Mouse (Mus musculus): ENCODE results near the gene Bckdha. TPM values are rescaled to one million over a fixed set of nuclear protein-coding genes. Genes with fewer than 3 reads are reported as not detected.

Bckdha gene
- 10 to 100 TPM; 30.2 to 65.1 TPM for polyA plus RNA-seq (2012; fragmentation: generic; extraction: Trizol)

GRCm38 (mm10) chr7:25658657-25659472 lies at the start of gene Bckdha, which contains the start of gene Exosc5:
Gene Bckdha, minus strand, starts transcription at chr7:25658981.
Gene Exosc5, plus strand, starts transcription at chr7:25659164.

GRCm38 (mm10) chr7:25686680-25687531 lies 28.1 kb upstream of the Bckdha start, which contains the start of gene Tgfb1:
Gene Tgfb1, plus strand, starts transcription at chr7:25687002.

GRCm38 (mm10) chr7:25680514-25681258 lies 21.9 kb upstream of the Bckdha start, which contains the start of gene B9d2:
Gene B9d2, plus strand, starts transcription at chr7:25680780.

GRCm38 (mm10) chr7:25674719-25675300 lies 16.0 kb upstream of the Bckdha start, which contains the start of gene Tmem91:
Gene Tmem91, minus strand, starts transcription at chr7:25675166.

GRCm38 (mm10) chr7:25626509-25627430 lies 32.0 kb downstream of the Bckdha start, which contains the start of gene B3gnt8:
Gene B3gnt8, plus strand, starts transcription at chr7:25626654.

GRCm38 (mm10) chr7:25618865-25619721 lies 39.7 kb downstream of the Bckdha start, which contains the start of gene Dmac2:
Gene Dmac2, plus strand, starts transcription at chr7:25619414.

GRCm38 (mm10) chr7:25615706-25616011 lies 43.1 kb downstream of the Bckdha start, which contains the start of gene Erich4:
Gene Erich4, minus strand, starts transcription at chr7:25615892.

Other genes starting within 250 kb of the Bckdha start
- under 1 TPM; 0.07 to 0.45 TPM for gene Cxcl17, start 246.1 kb downstream of the Bckdha start, polyA plus RNA-seq (2012; fragmentation: generic; extraction: Trizol)
- gene Ceacam1, start 181.4 kb downstream of the Bckdha start, polyA plus RNA-seq (2012; fragmentation: generic; extraction: Trizol) = under 1 TPM; 0.08 to 0.61 TPM
- gene Ceacam2, start 119.1 kb downstream of the Bckdha start, polyA plus RNA-seq (2012; fragmentation: generic; extraction: Trizol) = under 1 TPM in 1 of 2 experiments, not detected in 1; 0.04 TPM
- gene Erich4, start 43.1 kb downstream of the Bckdha start, polyA plus RNA-seq (2012; fragmentation: generic; extraction: Trizol) = not detected
- 10 to 100 TPM in 1 of 2 experiments, 1 to 10 TPM in 1; 7.0 to 14.4 TPM for gene Dmac2, start 39.6 kb downstream of the Bckdha start, polyA plus RNA-seq (2012; fragmentation: generic; extraction: Trizol)
- 1 to 10 TPM in 1 of 2 experiments, under 1 TPM in 1; 0.14 to 2.1 TPM for gene B3gnt8, start 32.3 kb downstream of the Bckdha start, polyA plus RNA-seq (2012; fragmentation: generic; extraction: Trizol)
- gene Exosc5, start 183 bp upstream of the Bckdha start, polyA plus RNA-seq (2012; fragmentation: generic; extraction: Trizol) = 100 to 1,000 TPM in 1 of 2 experiments, 10 to 100 TPM in 1; 39.9 to 113 TPM
- under 1 TPM; 0.27 to 0.67 TPM for gene Tmem91, start 16.2 kb upstream of the Bckdha start, polyA plus RNA-seq (2012; fragmentation: generic; extraction: Trizol)
- 10 to 100 TPM; 34.6 to 49.2 TPM for gene B9d2, start 21.8 kb upstream of the Bckdha start, polyA plus RNA-seq (2012; fragmentation: generic; extraction: Trizol)
- gene Tgfb1, start 28.0 kb upstream of the Bckdha start, polyA plus RNA-seq (2012; fragmentation: generic; extraction: Trizol) = 10 to 100 TPM; 24.1 to 38.0 TPM
- 10 to 100 TPM; 15.8 to 31.3 TPM for gene Ccdc97, start 60.1 kb upstream of the Bckdha start, polyA plus RNA-seq (2012; fragmentation: generic; extraction: Trizol)
- gene Hnrnpul1, start 95.8 kb upstream of the Bckdha start, polyA plus RNA-seq (2012; fragmentation: generic; extraction: Trizol) = 10 to 100 TPM; 17.9 to 86.2 TPM
- 100 to 1,000 TPM in 1 of 2 experiments, 10 to 100 TPM in 1; 96.8 to 112 TPM for gene Axl, start 129.7 kb upstream of the Bckdha start, polyA plus RNA-seq (2012; fragmentation: generic; extraction: Trizol)
- gene Cyp2s1, start 157.9 kb upstream of the Bckdha start, polyA plus RNA-seq (2012; fragmentation: generic; extraction: Trizol) = under 1 TPM; 0.04 to 0.40 TPM
- not detected for gene Cyp2b10, start 238.6 kb upstream of the Bckdha start, polyA plus RNA-seq (2012; fragmentation: generic; extraction: Trizol)

Measured in C3H10T1/2 (cell line).